Mouse (Mus musculus) heart, postnatal 4 days (tissue): ENCODE measurements at regions not wholly inside any gene's neighbourhood (a gene's known extent, or its start where the extent isn't known, plus 50 kb on each side); places are given as distances from the start of the nearest gene placed in this dataset.
"Not testable (repeated sequence)": the region's sequence is repeated elsewhere in the genome, so short reads cannot be mapped to it uniquely, and the experiment has no call there.

ENCODE experiments used
- DNase-seq: peaks from one replicate; pipeline ENCODE4 v3.0.0; 2021

DNA sequence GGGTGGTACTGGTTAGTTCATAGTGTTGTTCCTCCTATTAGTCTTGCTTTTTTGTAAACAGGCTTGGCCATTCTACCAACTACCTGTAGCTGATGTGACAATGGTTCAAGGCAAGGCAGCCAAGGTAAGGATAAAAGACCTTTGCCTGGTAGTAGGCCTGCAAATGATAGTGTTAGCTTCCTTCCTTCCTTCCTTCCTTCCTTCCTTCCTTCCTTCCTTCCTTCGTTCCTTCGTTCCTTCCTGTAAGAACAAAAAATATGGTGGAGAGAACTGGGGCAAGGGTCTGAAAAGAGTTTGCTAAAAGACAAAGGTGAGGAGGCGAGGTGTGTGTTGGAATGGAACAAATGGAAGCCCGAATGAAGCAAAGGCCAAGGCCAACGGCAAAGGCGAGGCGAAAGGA is 84.8 kb upstream of the Ezh2 start:
- not testable (repeated sequence) for DNase-seq

DNA sequence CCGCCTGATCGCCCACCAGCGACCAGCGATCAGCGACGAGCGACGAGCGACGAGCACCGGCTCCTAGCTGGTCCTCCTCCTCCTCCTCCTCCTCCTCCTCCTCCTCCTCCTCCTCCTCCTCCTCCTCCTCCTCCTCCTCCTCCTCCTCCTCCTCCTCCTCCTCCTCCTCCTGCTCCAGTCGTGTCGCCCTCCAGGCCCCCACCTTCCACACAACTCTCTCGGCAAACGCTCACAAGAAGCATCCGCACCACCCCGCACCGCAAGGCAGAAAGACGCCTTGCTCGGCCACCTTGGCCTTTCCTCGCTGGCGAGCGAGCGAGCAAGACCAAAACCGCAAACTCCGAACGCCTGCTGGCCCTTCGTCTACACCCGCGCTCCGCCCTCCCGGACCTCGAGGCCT is 77.6 kb upstream of the Ezh2 start:
- peak; percentile 49 for DNase-seq

DNA sequence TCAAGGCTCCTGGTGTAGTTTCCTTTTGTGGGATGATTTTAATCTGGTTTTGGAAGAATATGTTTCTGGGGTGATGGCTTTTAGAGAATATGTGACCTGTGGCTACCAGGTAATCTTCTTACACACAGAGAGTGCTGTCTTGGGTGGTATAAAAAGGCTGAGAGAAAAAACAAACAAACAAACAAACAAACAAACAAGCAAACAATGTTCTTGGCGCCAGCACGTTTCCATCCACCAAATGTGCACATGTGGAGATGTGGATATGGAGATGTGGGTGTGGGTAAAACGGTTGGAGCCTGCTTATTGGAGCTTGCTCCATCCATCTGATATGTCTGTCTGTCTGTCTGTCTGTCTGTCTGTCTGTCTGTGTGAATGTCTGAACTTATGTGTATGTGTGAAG is 57.7 kb upstream of the Ezh2 start:
- DNase-seq, result peak; percentile 23

DNA sequence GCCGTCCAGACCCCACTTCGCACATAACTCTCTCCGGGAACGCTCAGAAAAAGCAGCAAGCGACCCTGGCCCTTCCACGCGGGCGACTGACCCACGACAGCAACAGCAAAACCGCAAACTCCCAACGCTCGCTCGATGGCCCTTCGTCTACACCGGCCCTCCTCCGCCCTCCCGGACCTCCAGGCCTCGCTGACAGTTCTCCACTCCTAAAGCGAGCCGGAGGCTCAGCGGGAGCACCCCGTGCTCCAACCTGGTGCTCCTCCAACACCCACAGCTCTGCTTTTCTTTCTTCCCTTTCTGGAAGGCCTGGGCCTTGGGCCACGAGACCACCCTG is 56.2 kb upstream of the Ezh2 start:
- not testable (repeated sequence) for DNase-seq

DNA sequence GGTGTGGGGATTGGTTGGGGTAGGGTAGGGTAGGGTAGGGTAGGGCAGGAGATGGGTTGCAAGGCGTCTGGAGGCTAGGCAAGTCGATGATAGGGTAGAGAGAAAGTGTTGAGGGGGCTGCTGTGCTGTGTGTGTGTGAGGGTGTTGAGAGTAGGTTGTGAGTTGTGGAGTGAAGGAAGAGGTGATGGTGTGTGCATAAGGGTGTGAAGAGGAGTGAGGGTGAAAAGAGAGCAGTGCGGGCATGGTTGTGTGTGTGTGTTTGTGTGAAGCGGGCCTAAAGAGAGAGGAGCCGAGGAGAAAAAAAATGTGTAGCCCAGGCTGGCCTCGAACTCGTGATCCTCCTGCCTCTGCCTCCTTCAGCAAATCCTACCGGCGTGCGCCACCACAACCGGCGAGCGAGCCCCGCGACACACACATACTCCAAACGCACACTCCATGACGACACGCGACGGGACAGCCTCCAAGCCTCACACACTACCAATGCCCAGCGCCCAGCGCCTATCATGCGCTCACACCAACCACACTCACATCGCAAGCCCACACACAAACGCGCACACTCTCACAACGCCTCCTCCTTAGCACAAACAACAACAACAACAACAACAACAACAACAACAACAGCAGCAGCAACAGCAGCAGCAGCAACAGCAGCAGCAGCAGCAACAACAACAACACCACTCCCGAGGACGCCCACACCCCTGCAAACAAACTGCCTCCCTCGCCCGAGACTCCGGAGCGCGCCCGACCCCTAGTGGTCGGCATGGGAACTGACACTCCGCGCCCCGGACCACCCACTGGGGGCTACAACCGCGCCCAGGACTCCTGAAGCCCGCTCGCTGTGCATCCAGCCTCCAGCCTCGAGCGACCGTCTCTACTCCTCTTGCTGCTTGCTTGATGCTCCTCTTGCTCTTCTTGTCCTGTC is 55.6 kb upstream of the Ezh2 start:
- peak; percentile 98 for DNase-seq

DNA sequence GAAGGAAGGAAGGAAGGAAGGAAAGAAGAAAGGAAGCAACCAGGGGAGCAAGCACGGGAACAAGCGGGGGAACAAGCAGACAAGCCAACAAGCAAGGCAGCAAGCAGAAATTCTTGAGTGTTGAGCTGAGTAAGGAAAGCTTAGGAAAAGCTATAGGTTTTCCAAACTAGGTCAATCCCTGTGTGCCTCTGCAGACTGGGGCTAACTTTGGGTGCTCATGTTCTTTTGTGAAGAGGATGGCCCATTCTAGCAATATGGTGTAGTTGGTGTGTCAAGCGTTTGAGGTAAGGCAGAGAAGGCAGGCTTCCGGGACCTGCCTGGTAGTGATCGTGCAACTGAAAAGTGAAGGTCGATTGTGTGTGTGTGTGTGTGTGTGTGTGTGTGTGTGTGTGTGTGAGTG is 54.8 kb upstream of the Ezh2 start:
- DNase-seq, result peak; percentile 12

DNA sequence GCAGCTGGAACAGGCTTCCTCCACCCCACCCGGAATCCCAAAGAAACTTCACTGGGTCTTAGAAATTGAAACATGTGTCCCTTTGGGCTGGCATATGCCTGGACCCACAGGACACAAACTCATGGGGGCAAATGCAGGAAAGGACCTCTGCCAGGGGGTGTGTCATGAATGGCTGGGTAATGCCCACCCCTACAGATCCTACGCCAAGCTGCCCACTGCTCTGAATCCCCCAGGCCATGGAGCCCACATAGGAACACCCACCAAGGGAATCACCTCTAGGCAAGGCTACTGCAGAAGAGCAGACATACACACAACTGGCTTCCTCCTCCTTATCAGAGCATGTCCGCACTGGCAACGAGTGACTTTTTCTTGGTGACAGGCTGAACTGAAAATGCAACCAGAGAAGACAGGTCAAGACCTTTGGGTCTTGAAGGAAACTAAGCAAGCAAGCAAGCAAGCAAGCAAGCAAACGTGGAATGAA is 54.4 kb upstream of the Ezh2 start:
- DNase-seq, result peak; percentile 16

DNA sequence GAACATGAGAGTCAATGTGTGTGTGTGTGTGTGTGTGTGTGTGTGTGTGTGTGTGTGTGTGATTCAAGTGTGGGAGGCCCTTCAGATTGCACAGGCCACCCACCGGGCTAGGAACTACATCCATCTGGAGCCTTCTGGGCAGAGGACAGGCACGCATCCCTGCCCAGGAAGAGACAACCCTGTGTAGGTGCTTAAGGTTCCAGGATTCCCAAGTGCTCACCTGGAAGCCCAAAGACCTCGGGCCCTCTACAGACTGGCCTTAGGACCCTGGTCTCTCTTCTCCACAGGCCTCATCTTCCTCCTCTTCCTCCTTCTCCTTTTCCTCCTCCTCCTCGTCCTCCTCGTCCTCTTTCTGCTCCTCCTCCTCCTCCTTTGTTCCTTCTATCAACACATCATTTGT is 53.8 kb upstream of the Ezh2 start:
- DNase-seq, result no peak

DNA sequence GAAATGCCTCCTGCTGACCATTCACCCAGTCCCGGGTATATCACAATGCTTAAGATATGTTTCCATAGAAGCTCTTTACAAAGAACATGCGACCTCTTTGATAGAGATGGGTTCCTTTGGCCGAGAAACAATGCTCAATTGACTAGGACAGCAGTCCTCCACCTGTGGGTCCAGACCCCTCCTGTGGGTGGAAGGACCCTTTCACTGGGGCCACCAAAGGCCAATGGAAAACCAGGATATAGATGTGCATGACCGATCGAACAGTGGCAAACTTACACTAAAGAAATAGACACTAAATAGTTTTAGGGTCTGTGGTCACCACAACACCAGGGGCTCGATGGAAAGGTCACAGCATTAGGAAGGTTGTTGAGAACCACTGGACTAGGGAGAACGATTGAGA is 53.2 kb upstream of the Ezh2 start:
- DNase-seq, result no peak

DNA sequence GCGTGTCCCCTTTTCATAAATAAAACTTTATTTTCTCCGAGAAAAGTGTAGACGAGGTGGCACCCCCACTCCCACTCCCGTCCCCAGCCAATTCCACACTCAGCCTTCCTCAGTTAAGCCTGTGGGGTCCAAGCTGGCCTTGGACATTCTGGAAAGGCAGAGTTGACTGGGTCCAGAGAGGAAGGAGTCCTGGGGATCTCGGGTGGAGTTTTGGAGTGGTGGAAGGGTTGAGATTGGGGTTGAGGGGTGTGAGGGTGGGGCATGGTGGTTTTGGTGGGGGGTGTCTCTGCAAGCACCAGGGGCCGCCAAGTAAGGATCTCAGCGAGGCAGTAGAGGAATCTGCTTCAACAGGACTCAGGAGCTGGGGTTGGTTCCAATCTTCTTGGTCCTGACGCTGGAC is 52.7 kb upstream of the Ezh2 start:
- DNase-seq, result peak; percentile 8

DNA sequence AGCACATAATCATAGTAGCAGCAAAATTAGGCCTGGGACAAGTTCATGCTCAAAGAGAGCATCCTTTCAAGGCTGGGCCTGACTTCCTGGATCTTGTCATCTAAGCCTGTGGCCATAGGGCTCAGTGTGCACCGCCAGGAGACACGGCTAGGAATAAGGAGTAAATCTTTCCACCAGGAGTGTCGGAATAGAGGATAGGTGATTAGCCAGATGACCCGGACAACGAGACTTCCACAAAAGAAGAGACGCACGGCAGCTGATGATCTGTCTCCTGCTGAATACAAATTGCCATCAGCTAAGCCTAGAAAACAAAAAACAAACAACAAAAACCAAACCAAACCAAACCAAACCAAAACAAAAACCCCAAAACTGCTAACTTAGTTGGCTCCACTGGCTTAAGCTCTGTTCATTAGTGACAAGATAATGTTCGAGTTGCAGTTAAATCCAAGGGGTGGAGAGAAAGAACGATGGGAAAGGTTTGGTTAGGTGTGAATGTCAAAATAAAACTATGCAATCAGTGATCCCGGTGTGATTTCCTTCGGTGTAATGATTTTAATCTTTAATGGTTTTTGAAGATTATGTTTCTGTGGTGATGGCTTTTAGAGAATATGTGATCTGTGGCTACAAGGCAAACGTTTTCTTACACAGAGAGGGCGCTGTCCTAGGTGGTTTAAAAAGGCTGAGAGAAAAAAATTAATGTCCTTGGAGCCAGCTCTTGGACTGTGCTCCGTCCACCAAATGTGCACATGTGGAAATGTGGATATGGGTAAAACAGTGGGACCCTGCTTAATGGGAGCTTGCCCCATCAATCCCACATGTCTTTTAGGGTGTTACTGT is 51.8 kb upstream of the Ezh2 start:
- no peak for DNase-seq

DNA sequence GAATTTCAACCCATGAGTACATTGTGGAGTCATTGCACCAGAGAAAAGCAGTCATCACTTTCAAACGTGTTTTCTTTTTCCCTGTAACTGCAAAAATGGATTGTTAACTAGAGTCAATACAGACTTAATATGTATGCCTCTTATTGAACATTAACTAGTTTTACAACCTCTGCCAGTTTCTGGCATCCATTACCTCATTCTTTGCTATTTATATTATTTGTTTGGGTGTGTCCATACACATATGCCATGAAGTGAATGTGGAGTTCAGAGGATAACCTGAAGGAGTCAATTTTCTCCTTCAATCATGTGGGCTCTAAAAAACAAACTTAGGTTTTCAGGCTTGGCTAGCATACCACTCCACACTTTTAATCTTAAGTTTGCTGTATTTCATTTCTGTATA is 50.9 kb upstream of the Ezh2 start:
- DNase-seq, result no peak
